Mouse (Mus musculus) cerebellum, adult 2 months (tissue): ENCODE results near the gene Pgs1. TPM values are rescaled to one million over a fixed set of nuclear protein-coding genes. Genes with fewer than 3 reads are reported as not detected.

Source experiments
- DNase-seq, 2 experiments: peaks; one replicate each; pipeline ENCODE4 v3.0.0; 2021
- H3K27ac ChIP-seq: fragments of 200-500 bp; 2 replicates; pipeline ENCODE4 v1.5.1; 2012; ENCODE audit warnings: low read length, control low read depth, inconsistent platforms; ENCODE audit not compliant: insufficient read depth
- H3K27me3 ChIP-seq: fragments of 200-500 bp; 2 replicates; pipeline ENCODE4 v1.6.1; 2012; ENCODE audit warnings: inconsistent platforms, mild to moderate bottlenecking, low read length, moderate library complexity; ENCODE audit not compliant: control insufficient read depth, insufficient read depth
- H3K4me1 ChIP-seq: fragments of 200-500 bp; 2 replicates; pipeline ENCODE4 v1.6.1; 2011; ENCODE audit warnings: low read length; ENCODE audit not compliant: control insufficient read depth, insufficient read depth
- H3K4me3 ChIP-seq: fragments of 200-500 bp; replicated peaks from 2 replicates; pipeline ENCODE3; 2011; ENCODE audit warnings: mild to moderate bottlenecking, low read depth, low read length, control low read depth; ENCODE audit not compliant: insufficient read depth
- CTCF ChIP-seq: fragments of 200-500 bp; IDR thresholded peaks from 2 replicates; pipeline ENCODE4 v1.5.1; 2011; ENCODE audit warnings: low read depth, mild to moderate bottlenecking, control low read depth, low read length, moderate library complexity, borderline replicate concordance; ENCODE audit not compliant: insufficient read depth
- POLR2A ChIP-seq: fragments of 200-500 bp; IDR thresholded peaks from 2 replicates; pipeline ENCODE4 v1.6.1; 2011; ENCODE audit warnings: low read length, control low read depth, borderline replicate concordance; ENCODE audit not compliant: insufficient read depth
- WGBS: fragments of 180-500 bp; shearing (Covaris S2); methylation state at CpG from one replicate; pipeline ENCODE4 v1.1.7; 2018; 5-methylcytosine and 5-hydroxymethylcytosine counted together
- polyA plus RNA-seq: library from polyadenylated mRNA; depleted of rRNA; stranded (reverse); fragments of >200 nt; gene quantifications from 2 replicates; pipeline ENCODE4 v1.2.3, GENCODE M21; 2012

Gene Pgs1
- polyA plus RNA-seq, 1 experiment, result 76.5 TPM

- Histone ChIP-seq H3K4me3 (no peak overlapping the region), H3K27ac (no peak overlapping the region), H3K4me1 (peaks cover 23% of the 10 kb centered on the region), H3K27me3 (no peaks in the 10 kb centered on the region)
- WGBS, result 86% methylated on average over 8 of the region's 8 CpGs
- no peak for DNase-seq
- no peak for TF ChIP-seq POLR2A
- no peak for TF ChIP-seq CTCF
Measured at GRCm38 (mm10) chr11:118007460-118008143, 21.5 kb downstream of the Pgs1 start.

- no peak overlapping the region for H3K4me3 ChIP-seq
- no peak for TF ChIP-seq CTCF
- TF ChIP-seq POLR2A, result no peak
- no peak for DNase-seq
- WGBS, result 73% methylated on average over 5 of the region's 5 CpGs
- peaks cover 23% of the 10 kb centered on the region for H3K4me1 ChIP-seq
- no peak overlapping the region for H3K27ac ChIP-seq
- H3K27me3 ChIP-seq, result no peaks in the 10 kb centered on the region
Measured at GRCm38 (mm10) chr11:118008144-118008805, 22.2 kb downstream of the Pgs1 start.

- Histone ChIP-seq H3K27ac (no peak overlapping the region), H3K4me3 (no peak overlapping the region), H3K4me1 (peaks cover 23% of the 10 kb centered on the region), H3K27me3 (no peaks in the 10 kb centered on the region)
- TF ChIP-seq POLR2A, result no peak
- TF ChIP-seq CTCF, result no peak
- DNase-seq, result no peak
- WGBS, result 73% methylated on average over 8 of the region's 8 CpGs
Measured at GRCm38 (mm10) chr11:118008843-118009242, 22.8 kb downstream of the Pgs1 start.

- TF ChIP-seq POLR2A, result no peak
- TF ChIP-seq CTCF, result no peak
- Histone ChIP-seq H3K27me3 (no peaks in the 10 kb centered on the region), H3K27ac (no peak overlapping the region), H3K4me1 (peaks cover 23% of the 10 kb centered on the region), H3K4me3 (no peak overlapping the region)
- no peak for DNase-seq
- 28% methylated on average over 4 of the region's 4 CpGs for WGBS
Measured at GRCm38 (mm10) chr11:118009865-118010571, 23.9 kb downstream of the Pgs1 start.

- no peaks in the 10 kb centered on the region for H3K27me3 ChIP-seq
- H3K27ac ChIP-seq, result no peak overlapping the region
- H3K4me1 ChIP-seq, result peaks cover 19% of the 10 kb centered on the region
- TF ChIP-seq CTCF (no peak), POLR2A (no peak)
- WGBS, result 96% methylated on average over 1 of the region's 1 CpGs
- no peak overlapping the region for H3K4me3 ChIP-seq
- no peak for DNase-seq
Measured at GRCm38 (mm10) chr11:118012595-118012994, 26.5 kb downstream of the Pgs1 start.

- 54% methylated on average over 2 of the region's 2 CpGs for WGBS
- peaks cover 16% of the 10 kb centered on the region for H3K4me1 ChIP-seq
- TF ChIP-seq POLR2A (no peak), CTCF (no peak)
- H3K27ac ChIP-seq, result no peak overlapping the region
- H3K4me3 ChIP-seq, result no peak overlapping the region
- no peak for DNase-seq
- H3K27me3 ChIP-seq, result no peaks in the 10 kb centered on the region
Measured at GRCm38 (mm10) chr11:118013339-118013738, 27.2 kb downstream of the Pgs1 start.

GRCm38 (mm10) chr11:118014391-118014995 is 28.4 kb downstream of the Pgs1 start:
- DNase-seq, result no peak
- 76% methylated on average over 12 of the region's 12 CpGs for WGBS
- H3K27ac ChIP-seq, result no peak overlapping the region

GRCm38 (mm10) chr11:118015381-118016145 is 29.5 kb downstream of the Pgs1 start:
- TF ChIP-seq CTCF, result no peak
- no peak for TF ChIP-seq POLR2A
- 90% methylated on average over 8 of the region's 8 CpGs for WGBS
- H3K27me3 ChIP-seq, result no peaks in the 10 kb centered on the region
- no peak overlapping the region for H3K4me3 ChIP-seq
- DNase-seq, result no peak
- H3K4me1 ChIP-seq, result no peaks in the 10 kb centered on the region
- no peak overlapping the region for H3K27ac ChIP-seq

More at GRCm38 (mm10) chr11:118014391-118014995, 28.4 kb downstream of the Pgs1 start:
- Histone ChIP-seq H3K4me1 (peaks cover 4% of the 10 kb centered on the region), H3K27me3 (no peaks in the 10 kb centered on the region), H3K4me3 (no peak overlapping the region)
- TF ChIP-seq POLR2A, result no peak
- TF ChIP-seq CTCF, result no peak
